Mouse (Mus musculus) mouse embryonic stem cell (cell line): ENCODE measurements around the gene B020031M17Rik.
"Not testable (repeated sequence)": the region's sequence is repeated elsewhere in the genome, so short reads cannot be mapped to it uniquely, and the experiment has no call there.

Experiments used
- in situ Hi-C, 2 experiments: fragments of 300-500 bp; cut with MboI; formaldehyde crosslinking; loops; 1 replicate in 1 of 2; 3 replicates in 1 of 2; pipeline ENCODE4 v1.14.3; 2019 to 2020; ENCODE audit warnings: low sequenced_read_pairs in 2 of 2, low pct_unique_long_range_greater_than_20kb in 1 of 2, mixed read lengths in 1 of 2; ENCODE audit not compliant: unreplicated experiment in 1 of 2

Gene B020031M17Rik

GRCm38 (mm10) chr13:119950706-119951105, at the start of gene B020031M17Rik:
TSS of gene B020031M17Rik (minus strand) at chr13:119950806.
- in situ Hi-C loops, result not testable (repeated sequence)

DNA sequence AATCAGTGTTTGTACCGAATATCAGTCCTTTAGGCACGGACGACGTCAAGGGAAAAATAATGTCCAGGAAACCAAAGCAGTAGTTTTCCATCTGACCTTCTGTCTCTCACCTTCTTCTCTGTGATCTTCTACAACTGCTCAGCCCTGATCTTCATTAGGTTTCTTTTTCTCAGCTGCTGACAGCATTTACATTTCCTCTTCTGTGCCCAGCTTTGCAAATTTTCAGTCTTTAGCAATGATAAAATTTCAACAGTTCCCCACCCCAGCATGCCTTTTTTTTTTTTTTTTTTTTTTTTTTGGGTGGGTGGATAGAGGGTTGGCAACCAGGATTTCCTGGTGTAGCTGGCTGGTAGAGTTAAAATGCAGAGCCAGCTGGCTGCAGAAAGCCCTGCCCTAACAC, 48.6 kb upstream of the B020031M17Rik start:
- in situ Hi-C loops, result not testable (repeated sequence)

DNA sequence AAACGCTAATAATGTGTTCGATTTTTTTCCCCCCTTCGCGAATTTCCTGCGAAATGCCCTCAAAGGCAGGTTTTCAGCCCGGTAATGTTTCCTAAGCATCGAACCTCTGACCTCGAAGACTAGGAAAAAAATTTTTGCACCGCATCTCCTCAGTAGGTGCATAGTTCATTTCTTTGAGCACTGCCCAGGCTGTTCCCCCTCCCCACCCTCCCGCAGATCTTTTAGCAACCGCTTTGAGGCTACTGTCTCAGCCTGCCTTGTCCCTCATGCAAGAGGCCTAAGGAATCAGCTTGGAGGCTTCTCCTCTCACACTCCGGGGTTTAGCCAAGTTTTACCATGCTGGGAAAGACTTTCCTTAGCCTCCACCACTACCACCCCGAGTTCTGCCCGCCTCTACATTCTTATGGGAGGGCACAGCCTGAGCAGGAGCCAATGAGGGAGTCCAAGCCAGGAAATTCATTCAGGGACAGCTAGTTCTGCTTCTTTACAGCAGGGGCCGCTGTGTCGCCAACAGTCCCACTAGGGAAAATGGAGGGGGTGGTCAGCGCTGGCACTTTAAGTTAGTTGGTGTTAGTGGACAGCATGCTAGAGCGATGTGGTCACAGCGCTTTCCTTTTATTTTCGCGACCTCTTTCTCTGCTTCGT, 48.0 kb upstream of the B020031M17Rik start:
- in situ Hi-C loops, result not testable (repeated sequence)

DNA sequence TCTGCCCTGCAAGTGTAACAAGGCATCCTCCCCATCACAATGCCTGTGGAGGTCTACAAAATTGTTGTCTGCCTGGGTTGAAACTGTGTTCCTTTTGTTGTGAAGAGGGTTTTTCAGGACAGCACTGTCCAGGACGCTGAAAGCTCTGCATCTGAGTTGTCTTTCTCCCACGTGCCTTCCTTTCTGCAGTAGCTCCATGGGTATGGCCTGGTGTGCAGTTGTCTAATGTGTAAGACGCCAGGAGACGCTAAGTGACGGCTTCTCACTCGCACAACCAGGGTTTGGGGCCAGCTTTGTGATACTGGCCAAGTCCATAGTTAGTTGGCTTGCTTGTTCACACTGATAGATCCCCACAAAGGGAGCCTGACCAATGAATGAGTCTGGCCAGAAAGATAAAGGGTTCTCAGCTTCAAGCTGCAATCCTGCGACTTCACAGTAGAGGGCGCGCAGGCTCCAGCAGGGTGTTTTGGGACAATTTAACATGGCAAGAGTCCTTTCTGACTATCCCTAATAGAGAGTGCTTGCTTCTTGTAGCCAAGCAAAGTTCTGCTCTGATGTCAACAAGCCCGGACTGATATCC, 41.4 kb upstream of the B020031M17Rik start:
- in situ Hi-C loops, result not testable (repeated sequence)

DNA sequence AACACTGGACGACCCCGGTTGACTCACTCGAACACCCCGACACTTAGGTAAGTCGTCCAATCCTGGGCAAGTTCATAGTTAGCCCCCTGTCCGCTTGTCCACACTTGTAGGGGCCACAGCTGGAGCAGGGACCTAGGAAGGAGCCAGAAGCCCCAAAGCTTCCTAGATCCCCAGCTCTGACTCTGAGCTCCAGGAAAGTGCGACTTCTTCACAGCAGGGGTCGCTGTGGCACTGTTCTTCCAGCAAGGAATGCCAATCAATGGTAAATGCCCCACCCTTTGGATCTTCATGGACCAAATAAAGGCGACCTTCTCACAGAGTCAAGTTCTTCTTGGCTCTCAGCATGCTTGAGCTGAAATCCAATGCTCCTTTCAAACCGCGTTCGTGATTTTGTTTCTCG, 40.7 kb upstream of the B020031M17Rik start:
- in situ Hi-C loops, result not testable (repeated sequence)

GRCm38 (mm10) chr13:119969163-119969562, 18.6 kb upstream of the B020031M17Rik start:
- in situ Hi-C loops, result not testable (repeated sequence)

GRCm38 (mm10) chr13:119968193-119968592, 17.6 kb upstream of the B020031M17Rik start:
- in situ Hi-C loops, result not testable (repeated sequence)

GRCm38 (mm10) chr13:119965968-119966367, 15.4 kb upstream of the B020031M17Rik start:
- in situ Hi-C loops, result not testable (repeated sequence)

GRCm38 (mm10) chr13:119965302-119965952, 14.8 kb upstream of the B020031M17Rik start:
- in situ Hi-C loops, result not testable (repeated sequence)

DNA sequence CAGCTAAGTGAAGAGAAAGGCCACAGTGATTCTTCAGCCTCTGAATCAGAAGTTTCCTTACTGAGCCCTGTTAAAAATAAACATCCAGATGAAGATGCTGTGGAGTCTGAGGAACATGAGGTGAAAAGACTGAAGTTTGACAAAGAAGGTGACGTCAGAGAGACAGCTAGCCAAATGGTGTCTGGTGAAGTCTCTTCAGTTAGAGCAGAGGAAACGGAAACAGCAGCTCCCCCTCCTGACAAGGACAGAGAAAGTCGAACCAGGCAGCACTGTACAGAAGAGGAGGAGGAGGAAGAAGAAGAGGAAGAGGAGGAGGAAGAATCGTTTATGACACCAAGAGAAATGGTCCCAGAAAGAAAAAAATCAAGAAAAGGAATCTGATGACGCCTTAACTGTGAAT, 12.2 kb upstream of the B020031M17Rik start:
- in situ Hi-C loops, result not testable (repeated sequence)

DNA sequence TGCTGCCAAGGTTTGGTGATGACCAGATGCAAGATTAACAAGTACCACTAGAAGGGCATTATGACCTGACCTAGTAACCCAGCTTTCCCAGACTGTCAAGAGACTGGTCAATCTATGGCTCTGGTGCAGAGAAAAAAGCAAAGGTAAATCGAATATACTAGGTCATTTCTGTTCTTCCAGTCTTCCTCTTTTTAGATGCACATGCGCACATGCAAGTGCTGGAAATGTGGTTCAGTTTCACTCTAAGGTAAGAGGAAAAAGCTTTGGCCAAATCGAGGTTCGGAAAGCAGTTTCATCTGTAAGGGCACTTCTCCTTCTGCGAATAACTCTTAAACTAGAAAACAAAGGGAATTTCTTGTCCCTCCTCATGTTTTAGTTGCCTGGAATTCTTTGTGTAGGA, 5.0 kb upstream of the B020031M17Rik start:
- in situ Hi-C loops, result not testable (repeated sequence)

GRCm38 (mm10) chr13:119955089-119955488, 4.5 kb upstream of the B020031M17Rik start:
- in situ Hi-C loops, result not testable (repeated sequence)

GRCm38 (mm10) chr13:119929172-119929571, 21.4 kb downstream of the B020031M17Rik start, which contains the start of gene Gm21761:
TSS of gene Gm21761 (minus strand) at chr13:119929272.
- in situ Hi-C loops, result not testable (repeated sequence)

DNA sequence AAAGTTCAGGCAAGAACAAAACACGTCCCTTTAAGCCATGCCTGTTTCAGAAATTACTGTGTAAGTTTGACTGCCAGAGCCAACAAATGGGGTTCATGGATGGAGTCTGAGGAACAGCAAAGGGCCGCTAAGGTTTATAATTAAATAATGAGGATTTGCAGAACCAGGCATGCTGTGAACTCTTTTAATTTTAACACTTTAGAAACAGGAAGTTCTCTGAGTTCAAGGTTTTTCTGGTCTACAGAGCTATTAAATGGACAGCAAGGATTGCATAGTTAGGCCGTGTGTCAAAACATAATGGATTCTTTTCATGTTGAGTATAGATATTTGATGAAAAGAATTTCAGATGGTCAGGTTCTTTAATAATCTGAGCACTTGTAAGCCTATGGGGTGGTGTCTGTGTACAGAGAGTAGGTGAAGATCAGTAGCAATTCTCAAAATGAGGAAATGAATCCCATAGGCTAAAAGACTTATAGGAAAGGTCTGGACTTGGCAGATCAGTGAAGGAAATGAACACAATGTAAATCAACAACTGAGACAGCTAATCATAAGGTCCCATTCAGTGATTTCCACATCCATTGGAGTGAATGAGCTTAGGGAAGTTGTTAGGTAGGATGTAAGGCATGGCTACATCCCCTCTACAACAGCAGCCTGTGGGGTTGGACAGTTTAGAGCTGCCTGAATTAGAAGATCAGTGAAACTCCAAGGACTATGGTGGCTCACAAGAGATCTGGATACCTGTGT, 25.8 kb downstream of the B020031M17Rik start:
- in situ Hi-C loops, result not testable (repeated sequence)

GRCm38 (mm10) chr13:119916966-119917722, 33.5 kb downstream of the B020031M17Rik start:
- in situ Hi-C loops, result not testable (repeated sequence)

- in situ Hi-C loops, result not testable (repeated sequence)
Measured at GRCm38 (mm10) chr13:119916449-119916848, 34.2 kb downstream of the B020031M17Rik start.
